Mouse (Mus musculus) midbrain, embryonic 14.5 days (tissue): ENCODE results near the gene Naf1. TPM values are rescaled to one million over a fixed set of nuclear protein-coding genes. Genes with fewer than 3 reads are reported as not detected.
A peak's percentile ranks its signal among the peaks of the same experiment; 100 is the strongest.

Source experiments
- ATAC-seq: fragments of 200-750 bp; cut with Nextera tagmentation; 2 replicates; pipeline ENCODE4 v1.8.0; 2017; ENCODE audit warnings: moderate number of reproducible peaks, moderate library complexity; ENCODE audit not compliant: low FRiP score, low TSS enrichment
- DNase-seq: peaks from one replicate; pipeline ENCODE4 v3.0.0-alpha.2; 2015
- H3K27ac ChIP-seq: fragments of 300-500 bp; sonication (generic); replicated peaks from 2 replicates; pipeline ENCODE4 v1.5.1; 2014; ENCODE audit warnings: mild to moderate bottlenecking, low read depth, low read length, moderate library complexity
- H3K27me3 ChIP-seq: fragments of 300-500 bp; sonication (generic); 2 replicates; pipeline ENCODE4 v1.6.1; 2014; ENCODE audit warnings: low read length, control low read depth, mixed read lengths; ENCODE audit not compliant: control insufficient read depth, insufficient read depth
- H3K36me3 ChIP-seq: fragments of 300-500 bp; sonication (generic); 2 replicates; pipeline ENCODE4 v1.6.1; 2014; ENCODE audit warnings: low read length, control low read depth; ENCODE audit not compliant: control insufficient read depth, insufficient read depth
- H3K4me1 ChIP-seq: fragments of 300-500 bp; sonication (generic); 2 replicates; pipeline ENCODE4 v1.6.1; 2014; ENCODE audit warnings: mild to moderate bottlenecking, antibody characterized with exemption, low read length, control low read depth; ENCODE audit not compliant: control insufficient read depth, insufficient read depth
- H3K4me2 ChIP-seq: fragments of 300-500 bp; sonication (generic); 2 replicates; pipeline ENCODE4 v1.6.1; 2014; ENCODE audit warnings: mild to moderate bottlenecking, low read length, moderate library complexity
- H3K4me3 ChIP-seq: fragments of 300-500 bp; sonication (generic); replicated peaks from 2 replicates; pipeline ENCODE4 v1.5.1; 2014; ENCODE audit warnings: low read depth, low read length
- H3K9ac ChIP-seq: fragments of 300-500 bp; sonication (generic); replicated peaks from 2 replicates; pipeline ENCODE4 v1.6.1; 2014; ENCODE audit warnings: mild to moderate bottlenecking, low read length, moderate library complexity
- H3K9me3 ChIP-seq: fragments of 300-500 bp; sonication (generic); 2 replicates; pipeline ENCODE4 v1.6.1; 2016; ENCODE audit warnings: low read length, control low read depth, mixed read lengths; ENCODE audit not compliant: control insufficient read depth
- WGBS: fragments of 180-500 bp; shearing (Covaris S2); extraction: QIAGEN DNeasy Blood & Tissue Kit; methylation state at CpG from one replicate; pipeline ENCODE4 v1.1.7; 2014; 5-methylcytosine and 5-hydroxymethylcytosine counted together
- polyA plus RNA-seq: library from polyadenylated mRNA; unstranded; fragments of >200 nt; fragmentation: Nextera tagmentation; extraction: Ambion mirVana; gene quantifications from 2 replicates; pipeline ENCODE4 v1.2.1, GENCODE M21; 2014

The Naf1 gene
- polyA plus RNA-seq, 1 experiment from 2014 or later: 3.2 TPM

- Histone ChIP-seq H3K27ac (no peak overlapping the region), H3K4me3 (no peak overlapping the region), H3K4me2 (no peak overlapping the region), H3K9ac (no peak overlapping the region), H3K36me3 (no peaks in the 10 kb centered on the region), H3K9me3 (no peaks in the 10 kb centered on the region), H3K4me1 (no peaks in the 10 kb centered on the region), H3K27me3 (no peaks in the 10 kb centered on the region)
- DNase-seq: no peak
- WGBS: 68% methylated on average over 4 of the region's 4 CpGs
- ATAC-seq: 0 out of 2 replicates have a peak, but pooled peaks have one; percentile 9
Measured at GRCm38 (mm10) chr8:66918471-66918870, 58.5 kb downstream of the Naf1 start.

- no peaks in the 10 kb centered on the region for H3K36me3 ChIP-seq
Measured at GRCm38 (mm10) chr8:66933746-66934145, 73.7 kb downstream of the Naf1 start.

GRCm38 (mm10) chr8:66936236-66936635 is 76.2 kb downstream of the Naf1 start:
- Histone ChIP-seq H3K27me3 (no peaks in the 10 kb centered on the region), H3K27ac (no peak overlapping the region), H3K9ac (no peak overlapping the region), H3K36me3 (no peaks in the 10 kb centered on the region), H3K9me3 (no peaks in the 10 kb centered on the region), H3K4me3 (no peak overlapping the region), H3K4me2 (no peak overlapping the region), H3K4me1 (no peaks in the 10 kb centered on the region)
- 75% methylated on average over 3 of the region's 3 CpGs for WGBS
- ATAC-seq: no peak
- no peak for DNase-seq

More at GRCm38 (mm10) chr8:66933746-66934145, 73.7 kb downstream of the Naf1 start:
- Histone ChIP-seq H3K9ac (no peak overlapping the region), H3K4me1 (no peaks in the 10 kb centered on the region), H3K4me2 (no peak overlapping the region), H3K9me3 (no peaks in the 10 kb centered on the region), H3K27ac (no peak overlapping the region), H3K4me3 (no peak overlapping the region), H3K27me3 (no peaks in the 10 kb centered on the region)
- no peak for DNase-seq
- ATAC-seq: no peak
- WGBS: 96% methylated on average over 4 of the region's 4 CpGs

Other genes with a start within 250 kb of the Naf1 start
- 1.3 and 1.8 TPM in 2 replicates for gene Npy5r, start 172.1 kb upstream of the Naf1 start, polyA plus RNA-seq
- gene Npy1r, start 163.0 kb upstream of the Naf1 start, polyA plus RNA-seq: 2.0 and 4.5 TPM in 2 replicates